Mouse (Mus musculus) CH12.LX (cell line): ENCODE measurements around the gene Tepp. TPM values are rescaled to one million over a fixed set of nuclear protein-coding genes. Genes with fewer than 3 reads are reported as not detected.

ENCODE experiments used
- DNase-seq: peaks from one replicate; pipeline ENCODE4 v3.0.0-alpha.2; 2013; ENCODE audit errors: extremely low read depth
- H3K27ac ChIP-seq: 2 replicates; pipeline ENCODE4 v1.5.1; 2012; ENCODE audit warnings: low read depth, mild to moderate bottlenecking, control low read depth, moderate library complexity; ENCODE audit not compliant: insufficient read depth
- H3K27me3 ChIP-seq: replicated peaks from 2 replicates; pipeline ENCODE3; 2012; ENCODE audit warnings: inconsistent platforms
- H3K36me3 ChIP-seq, 2 experiments: replicated peaks in 1 of 2; 2 replicates each; pipeline versions ENCODE3 to v1.6.1; 2012; ENCODE audit warnings: inconsistent platforms in 1 of 2, low read length in 1 of 2, mild to moderate bottlenecking in 1 of 2, mixed read lengths in 1 of 2, moderate library complexity in 1 of 2; ENCODE audit not compliant: control insufficient read depth in 1 of 2, insufficient read depth in 1 of 2
- H3K4me1 ChIP-seq, 2 experiments: 2 replicates each; pipeline ENCODE4 v1.6.1; 2012; ENCODE audit warnings: inconsistent platforms in 1 of 2, moderate library complexity in 1 of 2; ENCODE audit not compliant: insufficient read depth in 2 of 2, control insufficient read depth in 1 of 2
- H3K4me2 ChIP-seq: 2 replicates; pipeline ENCODE4 v1.6.1; 2012; ENCODE audit warnings: low read depth, mild to moderate bottlenecking, control low read depth; ENCODE audit not compliant: poor library complexity, insufficient read depth, severe bottlenecking
- H3K4me3 ChIP-seq, 3 experiments: fragments of 150-350 bp in 1 of 3; sonication (generic) in 1 of 3; replicated peaks in 1 of 3; 2 replicates each; pipeline versions ENCODE3 to v1.5.1; 2011 to 2012; ENCODE audit warnings: low read depth in 2 of 3, low read length in 2 of 3, mild to moderate bottlenecking in 2 of 3, moderate library complexity in 2 of 3, control low read depth in 1 of 3, improper control_type of control experiment in 1 of 3, inconsistent platforms in 1 of 3, mixed read lengths in 1 of 3; ENCODE audit not compliant: poor library complexity in 1 of 3
- H3K79me2 ChIP-seq: replicated peaks from 2 replicates; pipeline ENCODE4 v1.6.1; 2012; ENCODE audit warnings: mild to moderate bottlenecking, moderate library complexity; ENCODE audit not compliant: control insufficient read depth, poor library complexity, insufficient read depth, severe bottlenecking; ENCODE audit errors: extremely low read depth
- H3K9ac ChIP-seq: 2 replicates; pipeline ENCODE4 v1.6.1; 2012; ENCODE audit warnings: low read depth, mild to moderate bottlenecking, control low read depth, moderate library complexity; ENCODE audit not compliant: insufficient read depth
- H3K9me3 ChIP-seq: replicated peaks from 2 replicates; pipeline ENCODE3; 2012; ENCODE audit warnings: low read length, inconsistent platforms, mixed read lengths
- BHLHE40 ChIP-seq: IDR thresholded peaks from 2 replicates; pipeline ENCODE4 v1.6.1; 2011; ENCODE audit warnings: mild to moderate bottlenecking, low read depth, low read length, improper control_type of control experiment
- CHD1 ChIP-seq: IDR thresholded peaks from 2 replicates; pipeline ENCODE4 v1.6.1; 2012; ENCODE audit warnings: low read depth, low read length, improper control_type of control experiment, inconsistent platforms
- E2F4 ChIP-seq: IDR thresholded peaks from 2 replicates; pipeline ENCODE4 v1.6.1; 2011; ENCODE audit warnings: low read depth, low read length, improper control_type of control experiment; ENCODE audit not compliant: insufficient replicate concordance
- HCFC1 ChIP-seq: IDR thresholded peaks from 2 replicates; pipeline ENCODE4 v1.6.1; 2012; ENCODE audit warnings: low read depth, mild to moderate bottlenecking, inconsistent platforms, low read length, improper control_type of control experiment
- MYC ChIP-seq: IDR thresholded peaks from 2 replicates; pipeline ENCODE4 v1.6.1; 2011; ENCODE audit warnings: low read depth, mild to moderate bottlenecking, improper control_type of control experiment, low read length
- POLR2A ChIP-seq: IDR thresholded peaks from 2 replicates; pipeline ENCODE4 v1.6.1; 2011; ENCODE audit warnings: low read depth, mild to moderate bottlenecking, improper control_type of control experiment, low read length
- SIN3A ChIP-seq: IDR thresholded peaks from 2 replicates; pipeline ENCODE4 v1.6.1; 2012; ENCODE audit warnings: low read length, improper control_type of control experiment, inconsistent platforms
- TCF12 ChIP-seq: IDR thresholded peaks from 2 replicates; pipeline ENCODE4 v1.6.1; 2014; ENCODE audit warnings: low read depth, mild to moderate bottlenecking, inconsistent platforms, low read length, improper control_type of control experiment
- ZC3H11A ChIP-seq: IDR thresholded peaks from 2 replicates; pipeline ENCODE4 v1.6.1; 2012; ENCODE audit warnings: low read depth, mild to moderate bottlenecking, inconsistent platforms, low read length, improper control_type of control experiment
- ZKSCAN1 ChIP-seq: IDR thresholded peaks from 2 replicates; pipeline ENCODE4 v1.6.1; 2012; ENCODE audit warnings: low read depth, inconsistent platforms, low read length, improper control_type of control experiment, borderline replicate concordance
- ZMIZ1 ChIP-seq: IDR thresholded peaks from 2 replicates; pipeline ENCODE4 v1.6.1; 2012; ENCODE audit warnings: low read depth, mild to moderate bottlenecking, inconsistent platforms, low read length, improper control_type of control experiment
- dilution Hi-C: fragments of 300-500 bp; cut with MboI; formaldehyde crosslinking; loops from 2 replicates; pipeline ENCODE4 v1.14.3; 2020; ENCODE audit warnings: low sequenced_read_pairs; ENCODE audit not compliant: extremely low pct_unique_long_range_greater_than_20kb, extremely low pct_ligation_motif_present
- in situ Hi-C: fragments of 300-500 bp; cut with MboI; formaldehyde crosslinking; loops from 3 replicates; pipeline ENCODE4 v1.14.3; 2019; ENCODE audit warnings: low sequenced_read_pairs, low pct_ligation_motif_present, low pct_unique_long_range_greater_than_20kb, mixed read lengths
- polyA plus RNA-seq: library from polyadenylated mRNA; unstranded; fragments of >175 nt; gene quantifications from 2 replicates; pipeline ENCODE4 v1.2.1, GENCODE M21; 2012; ENCODE audit warnings: low read depth; ENCODE audit not compliant: insufficient read length
- total RNA-seq, 2 experiments: library from RNA; depleted of rRNA; stranded (reverse); fragments of 300-350 nt in 1 of 2; fragments of >200 nt in 1 of 2; gene quantifications; 2 replicates each; pipeline ENCODE4 v1.2.3; 2012 to 2014

Gene Tepp
- total and polyA plus RNA-seq, 3 experiments: not detected

DNA sequence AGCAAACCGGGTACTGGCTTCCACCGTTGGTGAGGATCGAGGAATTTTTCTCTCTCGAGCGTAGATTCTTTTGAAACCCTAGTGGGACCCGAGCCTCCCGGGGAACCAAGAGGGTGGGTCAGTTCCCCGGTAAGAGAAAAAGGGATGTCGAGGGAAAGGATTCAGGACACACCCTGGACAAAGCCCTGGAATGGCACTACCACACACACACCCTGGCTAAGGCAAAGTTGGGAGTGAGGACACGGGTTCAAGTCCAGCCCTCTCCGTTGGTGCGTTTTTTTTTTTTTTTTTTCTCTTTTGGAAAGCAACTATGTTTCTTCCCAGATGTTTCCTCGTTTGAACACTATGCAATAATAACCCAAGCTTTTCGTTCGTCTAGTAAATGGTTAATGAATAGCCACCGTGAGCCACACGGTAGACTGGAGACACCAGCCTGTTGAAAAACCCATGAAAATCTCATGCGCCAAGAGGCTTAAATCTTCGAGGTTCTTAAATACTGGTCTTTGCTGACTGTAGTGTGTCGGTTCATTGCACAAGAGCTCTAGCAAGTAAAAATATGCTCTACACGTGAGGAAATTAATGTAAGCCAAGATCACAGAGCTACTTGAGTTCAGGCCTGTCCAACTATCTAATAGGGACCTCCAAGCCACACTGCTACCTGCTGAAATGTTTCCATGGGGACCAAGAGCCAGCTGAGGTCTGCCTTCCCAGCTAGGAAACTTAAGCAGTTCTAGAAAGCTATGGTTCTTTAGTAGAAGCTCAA lies 22.3 kb downstream of the Tepp start:
- H3K79me2 ChIP-seq: peaks cover 2% of the 10 kb centered on the region; the same call in 1 of the 2 replicates
- H3K27me3 ChIP-seq: no peaks in the 10 kb centered on the region
- H3K9ac ChIP-seq: peak overlapping the region; percentile 61
- dilution Hi-C loops: no loop called here
- peak overlapping the region; percentile 18; the same call in 1 of the 2 replicates for H3K27ac ChIP-seq
- no peak for DNase-seq
- H3K9me3 ChIP-seq: no peaks in the 10 kb centered on the region
- peaks cover 24 to 51% of the 10 kb centered on the region in 2 experiments for H3K36me3 ChIP-seq
- peak overlapping the region; percentile 62 for H3K4me2 ChIP-seq
- peak overlapping the region; percentile 61 to 80 (median 72) for H3K4me3 ChIP-seq
- 0 out of 2 replicates have a peak, but pooled peaks have one; percentile 24 for TF ChIP-seq BHLHE40
- TF ChIP-seq ZKSCAN1: no peak
- in situ Hi-C loops: loop anchor here (5.0 kb wide), 2 partner anchors 75 to 95 kb away; no protein-coding TSS in a partner anchor
- H3K4me1 ChIP-seq: peaks cover 6 to 22% of the 10 kb centered on the region in 2 experiments

GRCm38 (mm10) chr8:95335706-95336105 lies 25.3 kb downstream of the Tepp start:
- Histone ChIP-seq H3K79me2 (0 out of 2 replicates have a peak, but pooled peaks cover 2% of the 10 kb centered on the region), H3K4me1 (peaks cover 6 to 14% of the 10 kb centered on the region in 2 experiments), H3K4me3 (no peak overlapping the region), H3K27ac (no peak overlapping the region), H3K9me3 (no peaks in the 10 kb centered on the region), H3K36me3 (peaks cover 9 to 55% of the 10 kb centered on the region in 2 experiments), H3K27me3 (no peaks in the 10 kb centered on the region), H3K9ac (no peak overlapping the region), H3K4me2 (no peak overlapping the region)
- dilution Hi-C loops (no loop called here), in situ Hi-C loops (no loop called here)
- TF ChIP-seq SIN3A: no peak
- TF ChIP-seq CHD1: no peak
- no peak for TF ChIP-seq MYC
- TF ChIP-seq E2F4: no peak
- TF ChIP-seq BHLHE40: 0 out of 2 replicates have a peak, but pooled peaks have one; percentile 12
- no peak for TF ChIP-seq ZMIZ1
- TF ChIP-seq TCF12: no peak
- TF ChIP-seq, all 38 proteins: peak for 1
- no peak for DNase-seq

DNA sequence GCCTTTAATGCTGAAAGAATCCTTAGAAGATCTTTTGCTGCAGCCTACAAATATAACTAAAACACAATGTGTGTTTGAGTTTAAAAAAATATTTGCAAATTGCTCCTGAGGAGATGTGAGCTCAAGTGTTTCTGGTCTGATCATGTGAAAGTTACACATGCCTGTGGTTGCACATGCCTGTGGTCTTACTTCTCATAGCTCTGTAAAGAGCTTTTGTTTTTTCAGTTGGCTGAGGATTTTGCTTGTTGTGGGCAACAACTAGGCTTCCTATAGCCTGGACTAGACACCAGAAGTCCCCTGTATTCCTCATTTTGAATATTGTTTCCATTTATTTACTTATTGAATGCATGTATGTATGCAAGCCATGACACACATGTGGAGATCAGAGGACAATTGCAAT lies 26.0 kb downstream of the Tepp start:
- DNase-seq: no peak
- Histone ChIP-seq H3K27me3 (no peaks in the 10 kb centered on the region), H3K4me2 (no peak overlapping the region), H3K27ac (no peak overlapping the region), H3K4me1 (peaks cover 6 to 12% of the 10 kb centered on the region in 2 experiments), H3K9ac (no peak overlapping the region), H3K36me3 (peaks cover 12 to 61% of the 10 kb centered on the region in 2 experiments), H3K79me2 (no peaks in the 10 kb centered on the region), H3K9me3 (no peaks in the 10 kb centered on the region), H3K4me3 (no peak overlapping the region)
- dilution Hi-C loops: no loop called here
- TF ChIP-seq CHD1 (no peak), ZC3H11A (no peak), POLR2A (no peak), BHLHE40 (no peak), HCFC1 (no peak)
- in situ Hi-C loops: no loop called here
